Mouse (Mus musculus) ovary, postnatal 10 days (tissue): ENCODE measurements around the gene Fgf6.

Experiments used
- DNase-seq: peaks from one replicate; pipeline ENCODE4 v3.0.0; 2022; ENCODE audit warnings: low spot score

The Fgf6 gene

DNA sequence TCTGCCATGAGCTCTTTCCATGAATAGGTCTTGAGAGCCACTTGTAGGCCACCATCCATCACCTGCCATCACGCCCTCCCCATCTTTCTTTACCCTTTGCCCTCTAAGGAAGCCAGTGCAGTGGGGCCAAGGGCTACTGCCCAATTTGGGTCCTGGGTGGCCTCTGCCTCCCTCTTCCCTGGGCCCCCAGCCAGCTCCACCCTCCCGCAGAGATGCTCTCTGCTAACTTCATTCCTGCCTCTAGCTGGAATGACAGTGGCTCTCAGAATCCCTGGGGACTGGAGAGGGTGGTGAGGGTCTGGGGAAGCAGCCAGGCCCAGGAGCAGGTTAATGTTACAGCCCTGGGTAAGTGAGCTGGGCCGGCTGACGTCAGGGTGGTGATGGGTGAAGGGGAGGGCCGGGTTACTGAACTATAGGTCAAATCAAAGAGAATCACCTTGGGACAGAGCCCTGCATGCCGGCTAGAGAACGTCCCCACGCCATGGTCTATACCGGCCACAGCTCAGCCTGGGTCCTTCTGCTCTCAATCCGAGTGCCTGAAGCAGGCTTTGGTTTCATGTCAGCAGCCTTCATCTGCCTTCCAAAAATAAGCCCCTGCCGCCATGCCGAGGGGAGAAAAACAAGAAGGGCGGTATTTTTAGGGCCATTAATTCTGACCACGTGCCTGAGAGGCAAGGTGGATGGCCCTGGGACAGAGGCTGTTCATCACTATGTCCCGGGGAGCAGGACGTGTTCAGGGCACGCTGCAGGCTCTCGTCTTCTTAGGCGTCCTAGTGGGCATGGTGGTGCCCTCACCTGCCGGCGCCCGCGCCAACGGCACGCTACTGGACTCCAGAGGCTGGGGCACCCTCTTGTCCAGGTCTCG lies at the start of gene Fgf6:
Gene Fgf6, plus strand, starts transcription at position 681 of the 865 bp plus-strand sequence.
- DNase-seq, result no peak

DNA sequence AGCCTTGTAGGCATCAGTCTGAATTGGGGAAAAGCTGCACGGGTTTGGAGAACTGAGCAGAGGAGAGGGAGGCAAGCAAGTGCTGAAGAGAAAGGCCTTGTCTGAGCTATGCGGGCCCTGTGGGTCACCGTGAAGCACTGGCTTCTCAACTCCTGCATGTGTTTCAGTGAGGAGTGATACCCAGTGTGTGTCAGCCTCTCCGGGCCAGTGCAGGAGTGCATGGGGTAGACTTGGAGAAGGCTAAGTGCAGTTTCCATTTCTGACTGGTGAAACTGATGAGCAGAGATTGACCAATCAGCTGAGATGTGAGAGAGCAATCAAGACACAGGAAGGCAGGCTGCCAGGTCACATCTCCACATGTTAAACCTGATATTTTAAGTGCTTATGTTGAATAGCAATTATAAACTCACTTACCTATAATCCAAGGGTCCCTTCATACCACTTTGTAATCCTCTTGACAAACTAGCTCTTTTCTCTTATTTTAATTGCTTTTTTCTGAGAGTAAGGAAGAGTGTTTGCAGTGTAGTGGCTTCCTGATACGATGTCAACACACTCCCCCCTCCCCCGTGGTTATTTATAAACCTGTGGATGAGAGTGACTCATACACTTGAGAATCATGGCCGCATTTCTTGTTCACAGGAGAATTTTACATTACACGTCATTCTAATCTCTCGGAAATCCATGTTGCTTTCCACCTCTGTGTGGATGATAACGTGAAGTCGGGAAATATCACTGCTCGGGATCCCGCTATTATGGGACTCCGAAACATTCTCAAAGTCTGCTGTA lies 49.0 kb upstream of the Fgf6 start:
- no peak for DNase-seq

DNA sequence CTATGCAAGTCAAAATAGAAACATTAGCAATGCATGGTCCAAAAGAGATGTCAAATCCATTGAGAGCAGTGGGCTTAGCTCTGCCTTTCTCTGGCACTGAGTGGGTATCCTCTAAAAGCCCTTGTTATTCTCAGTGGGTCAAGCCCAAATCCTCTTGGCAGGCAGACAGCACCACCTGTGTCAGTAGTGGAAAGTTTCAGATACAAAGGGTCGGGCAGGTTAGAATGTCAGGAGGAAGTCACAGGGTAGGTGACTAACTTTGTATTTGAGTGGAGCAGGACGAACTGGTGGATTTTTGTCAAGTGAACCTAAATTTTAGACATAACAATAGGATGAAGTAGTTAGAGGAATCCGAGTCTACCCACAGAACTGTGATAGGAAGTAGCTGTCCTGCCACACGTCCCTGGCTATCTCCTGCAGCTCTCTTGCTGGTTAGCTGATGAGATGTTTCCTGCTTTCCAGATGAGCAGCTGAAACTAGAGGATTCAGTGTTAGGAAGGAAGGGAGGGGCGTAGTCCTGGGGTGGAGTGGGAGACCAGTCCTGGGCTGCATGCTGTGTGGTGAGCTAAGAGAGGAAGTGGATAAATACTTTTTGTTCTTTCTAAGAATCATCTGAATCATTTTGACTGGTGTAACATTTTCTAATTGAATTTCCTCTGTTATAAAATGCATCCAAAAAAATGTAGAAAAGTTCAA lies 33.7 kb upstream of the Fgf6 start:
- DNase-seq, result no peak

DNA sequence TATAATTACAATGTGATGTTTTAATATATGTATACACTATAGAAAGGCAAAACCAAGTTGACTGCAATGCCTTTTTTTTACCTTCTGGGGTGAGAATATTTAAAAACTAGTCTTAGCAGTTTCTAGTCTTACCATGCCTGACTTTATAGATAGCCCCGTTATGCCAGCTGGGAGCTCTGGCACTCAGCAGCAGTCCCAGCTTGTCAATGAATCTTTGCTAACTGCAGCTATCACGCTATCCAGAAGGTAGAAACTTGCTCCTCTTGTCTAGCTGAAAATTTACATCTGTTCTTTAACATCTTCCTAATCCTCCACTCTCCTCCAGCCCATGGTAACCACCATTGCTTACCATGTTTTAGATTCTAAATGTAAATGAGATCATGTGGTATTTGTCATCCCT lies 21.7 kb upstream of the Fgf6 start:
- no peak for DNase-seq

DNA sequence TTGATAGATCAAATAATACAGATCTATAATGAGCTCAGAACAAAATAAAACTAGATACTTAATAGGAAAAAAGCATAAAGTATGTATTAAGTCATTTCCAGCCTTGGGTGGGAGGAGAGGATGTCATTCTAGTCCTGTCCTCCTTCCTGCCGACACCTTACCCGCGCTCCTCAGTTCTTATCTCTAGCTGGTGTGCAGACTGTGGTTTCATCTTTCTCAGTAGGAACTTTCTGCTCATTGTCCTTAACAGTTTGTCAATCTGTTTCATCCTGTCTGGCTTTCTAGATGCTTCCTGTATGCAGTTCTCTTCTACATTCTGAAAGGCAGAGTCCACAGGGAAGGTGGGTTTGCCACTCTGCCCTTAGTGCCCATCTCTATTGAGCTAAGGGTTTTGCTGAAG lies 19.9 kb upstream of the Fgf6 start:
- DNase-seq, result no peak

DNA sequence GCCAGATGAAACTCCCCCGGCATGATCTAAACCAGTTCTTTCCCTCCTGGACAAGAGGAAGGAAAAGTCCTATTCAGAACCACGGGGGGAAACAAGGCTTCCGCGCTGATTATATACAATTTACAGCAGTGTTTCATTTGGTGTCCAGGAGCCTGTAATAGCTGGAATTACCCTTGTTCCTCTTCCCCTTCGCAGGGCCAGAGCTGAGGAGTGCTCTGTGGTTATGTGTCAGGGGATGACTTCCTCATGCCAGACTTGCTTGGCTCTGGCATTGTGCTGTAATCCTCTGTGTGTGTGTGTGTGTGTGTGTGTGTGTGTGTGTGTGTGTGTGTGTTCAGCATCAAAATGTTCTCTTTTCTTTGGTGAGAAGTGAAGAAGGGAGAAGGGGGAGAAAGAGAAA lies 19.0 kb upstream of the Fgf6 start:
- no peak for DNase-seq

DNA sequence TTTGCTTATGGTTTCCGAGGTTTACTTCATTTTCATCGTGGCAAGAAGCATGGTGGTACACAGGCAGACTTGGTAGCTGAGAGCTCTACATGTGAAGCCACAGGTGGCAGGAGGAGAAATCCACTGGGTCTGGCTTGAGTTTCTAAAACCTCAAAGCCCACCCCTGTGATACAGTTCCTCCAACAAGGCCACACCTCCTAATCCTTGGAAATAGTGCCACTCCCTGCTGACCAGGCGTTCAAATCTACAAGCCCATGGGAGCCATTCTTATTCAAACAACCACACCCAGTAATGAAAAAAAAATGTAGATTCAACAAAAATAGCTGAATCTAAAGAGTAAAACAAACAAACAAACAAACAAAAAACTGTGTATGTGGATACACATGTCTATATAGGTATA lies 9.7 kb upstream of the Fgf6 start:
- DNase-seq, result no peak

DNA sequence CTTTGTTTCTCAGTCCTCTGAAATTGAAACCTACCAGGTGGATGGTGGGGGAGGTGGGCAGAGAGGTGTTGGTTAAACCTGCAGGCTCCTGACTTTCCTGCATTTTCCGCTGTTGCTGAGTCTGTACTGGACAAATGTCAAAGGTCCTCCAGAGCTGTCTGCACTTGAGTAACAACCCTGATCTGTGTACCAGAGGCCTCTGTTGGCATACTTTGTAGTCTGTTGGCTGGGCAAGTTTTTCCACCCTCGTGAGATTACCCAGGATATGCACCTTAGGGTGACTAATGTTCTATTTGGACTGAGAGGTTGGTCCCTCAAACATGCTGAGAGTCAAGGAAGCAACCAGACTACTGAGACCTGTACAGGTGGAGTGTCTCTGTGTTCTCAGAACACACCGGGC lies 8.8 kb upstream of the Fgf6 start:
- no peak for DNase-seq

DNA sequence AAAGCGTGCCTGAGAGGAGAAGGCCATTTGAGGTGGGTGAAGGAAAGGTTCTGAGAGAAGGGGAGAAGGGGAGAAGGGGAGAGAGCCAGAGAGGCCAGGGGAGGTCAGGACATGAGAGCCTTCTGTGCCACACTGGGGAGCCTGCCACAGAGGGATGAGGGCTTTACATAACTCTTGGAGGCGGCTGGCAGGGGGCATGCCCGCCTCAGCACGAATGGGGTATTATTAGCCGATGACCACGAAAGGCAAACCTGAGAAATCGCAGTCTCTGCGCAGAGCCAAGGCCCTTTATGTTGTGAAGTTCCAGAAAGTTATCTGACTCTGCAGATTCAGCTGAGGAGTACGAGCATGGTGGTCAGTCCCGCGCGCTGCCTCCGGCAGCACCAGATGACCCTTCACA lies 5.4 kb upstream of the Fgf6 start:
- DNase-seq, result no peak

DNA sequence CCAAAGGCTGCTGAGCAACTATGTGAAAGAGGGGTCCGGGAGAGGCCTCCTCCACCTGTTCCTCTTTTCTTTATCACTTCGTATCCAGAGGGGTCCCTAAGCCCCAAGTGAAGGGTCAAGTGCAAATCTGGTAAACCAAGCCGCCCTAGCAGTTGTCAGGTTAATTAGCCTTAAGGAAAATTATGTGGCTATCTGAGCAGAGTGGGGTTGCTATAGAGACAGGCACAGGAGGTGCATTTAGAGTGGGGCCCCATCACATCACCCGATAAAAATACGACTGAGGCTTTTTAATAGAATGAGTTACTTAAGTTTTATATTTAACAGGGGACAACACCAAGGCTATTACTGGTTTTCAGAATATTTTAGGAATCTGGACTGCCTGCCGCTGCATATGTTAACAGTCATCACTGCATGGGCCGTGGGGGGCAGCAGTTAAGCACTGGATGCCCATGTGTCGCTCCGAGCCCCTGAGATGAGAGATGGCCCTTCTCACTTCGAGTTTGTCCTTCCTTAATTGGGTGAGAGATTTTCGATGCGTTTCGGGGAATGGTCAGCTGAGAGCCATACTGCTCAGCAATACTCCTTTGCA lies 3.3 kb upstream of the Fgf6 start:
- no peak for DNase-seq

DNA sequence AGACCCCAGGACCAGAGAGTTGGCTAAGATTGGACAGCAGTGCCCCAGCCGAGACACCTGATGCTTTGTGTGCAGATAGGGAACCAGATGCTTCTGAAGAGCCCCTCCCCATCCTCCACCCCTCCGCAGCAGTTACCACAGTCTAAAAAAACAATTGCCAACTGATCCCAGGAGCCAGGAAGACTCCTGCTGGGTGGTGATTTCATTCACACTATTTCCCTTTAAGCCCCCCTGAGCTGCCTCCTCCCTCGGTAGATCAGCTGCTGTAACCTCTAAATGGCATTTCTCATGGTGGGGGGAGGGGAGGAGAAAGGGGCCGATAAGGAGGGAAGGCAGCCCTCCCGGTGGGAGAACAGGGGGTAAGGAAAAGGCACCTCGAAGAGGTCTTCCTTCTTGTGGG lies 3.9 kb downstream of the Fgf6 start:
- no peak for DNase-seq

DNA sequence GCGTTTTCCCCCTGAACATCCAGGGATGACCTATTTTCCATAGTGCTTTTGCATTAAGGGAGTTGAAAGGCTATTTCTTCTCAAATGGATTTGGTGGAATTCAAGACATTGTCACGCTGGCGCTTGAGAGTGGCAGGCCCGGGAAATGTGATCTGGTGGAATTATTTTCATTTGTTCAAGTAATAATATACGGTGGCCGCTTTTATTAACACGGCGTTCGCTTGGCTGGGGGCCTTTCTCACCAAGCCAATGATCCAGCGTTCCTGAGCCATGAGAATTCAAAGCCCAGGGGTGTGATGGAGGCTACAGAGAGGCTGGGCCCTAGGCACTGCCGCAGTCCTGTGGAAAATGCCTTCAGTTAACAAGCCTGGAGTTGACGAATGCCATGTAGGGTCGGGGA lies 5.0 kb downstream of the Fgf6 start:
- DNase-seq, result no peak

DNA sequence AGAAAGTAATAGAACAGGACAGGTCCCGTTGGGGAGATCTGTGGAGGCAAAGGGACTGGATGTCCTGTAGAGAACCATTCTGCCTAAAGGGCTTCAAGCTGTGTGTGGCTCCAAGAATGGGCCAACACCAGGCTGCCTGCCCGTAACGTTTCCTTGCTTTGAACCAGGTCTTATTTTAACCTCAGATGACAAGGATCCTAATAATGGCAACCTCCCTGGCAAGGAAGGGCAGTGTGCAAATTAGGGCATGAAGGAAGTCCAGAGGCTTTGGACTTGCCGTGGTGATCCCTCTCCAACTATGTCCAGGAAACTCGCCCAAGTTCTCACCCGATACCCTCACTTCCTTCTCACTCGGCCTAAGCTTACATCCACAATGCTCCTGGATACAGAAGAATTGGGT lies 9.4 kb downstream of the Fgf6 start:
- DNase-seq, result no peak

DNA sequence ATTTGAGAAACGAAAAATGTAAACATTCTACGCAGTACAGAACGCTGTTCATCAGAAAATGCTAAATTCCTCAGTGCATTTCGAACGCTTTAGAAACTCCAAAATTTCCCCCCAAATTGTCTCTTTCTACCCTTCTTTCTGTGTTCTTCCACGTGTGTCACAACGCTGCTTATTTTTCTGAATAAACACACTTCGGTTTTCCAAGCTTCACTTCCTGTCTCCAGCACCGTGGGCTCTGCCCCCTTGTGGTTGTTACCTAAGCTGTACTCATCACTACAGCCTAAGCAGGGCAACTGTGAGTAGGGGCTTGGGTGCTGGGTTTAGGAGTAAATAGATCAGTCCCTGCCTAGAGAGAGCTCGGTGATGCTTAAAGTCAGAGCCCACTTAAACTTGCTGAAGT lies 19.4 kb downstream of the Fgf6 start:
- no peak for DNase-seq

DNA sequence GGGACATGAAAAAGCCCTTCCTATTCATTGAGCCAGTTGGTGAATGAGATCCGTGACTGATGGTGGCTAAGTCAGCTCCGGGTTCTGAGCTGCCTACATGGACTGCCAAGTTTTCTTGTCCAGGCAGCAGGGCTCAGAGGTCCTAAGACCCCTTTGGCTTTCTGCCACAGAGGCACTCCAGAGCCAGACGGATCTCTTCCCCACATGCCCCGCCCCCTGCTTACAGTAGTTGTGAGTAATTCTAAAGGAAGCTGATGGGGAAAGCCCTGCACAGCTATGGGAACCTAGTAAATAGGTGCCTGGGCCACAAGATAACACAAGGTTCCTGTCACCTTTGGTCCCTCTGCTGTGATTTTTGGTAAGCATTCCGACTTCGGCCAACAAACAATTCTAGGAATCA lies 29.5 kb downstream of the Fgf6 start:
- DNase-seq, result no peak

DNA sequence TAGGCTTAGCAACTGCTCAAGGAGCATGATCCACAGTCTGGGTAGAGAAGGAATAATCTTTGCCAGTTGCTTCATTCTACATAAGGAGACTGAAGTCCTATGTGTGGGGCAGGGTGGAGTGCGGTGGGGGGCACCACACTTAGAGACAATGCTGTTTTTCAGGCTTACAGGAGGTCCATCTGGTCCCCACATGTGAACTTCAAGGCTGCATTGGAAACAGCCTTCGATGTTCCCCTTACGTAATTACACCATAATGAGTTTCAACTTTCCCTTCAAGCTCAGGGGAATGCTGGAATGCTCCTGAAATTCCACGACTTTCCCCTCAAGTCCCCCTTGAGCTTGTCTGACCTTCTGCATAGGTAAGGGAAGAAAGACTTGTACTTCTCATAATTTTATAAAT lies 35.5 kb downstream of the Fgf6 start:
- no peak for DNase-seq

DNA sequence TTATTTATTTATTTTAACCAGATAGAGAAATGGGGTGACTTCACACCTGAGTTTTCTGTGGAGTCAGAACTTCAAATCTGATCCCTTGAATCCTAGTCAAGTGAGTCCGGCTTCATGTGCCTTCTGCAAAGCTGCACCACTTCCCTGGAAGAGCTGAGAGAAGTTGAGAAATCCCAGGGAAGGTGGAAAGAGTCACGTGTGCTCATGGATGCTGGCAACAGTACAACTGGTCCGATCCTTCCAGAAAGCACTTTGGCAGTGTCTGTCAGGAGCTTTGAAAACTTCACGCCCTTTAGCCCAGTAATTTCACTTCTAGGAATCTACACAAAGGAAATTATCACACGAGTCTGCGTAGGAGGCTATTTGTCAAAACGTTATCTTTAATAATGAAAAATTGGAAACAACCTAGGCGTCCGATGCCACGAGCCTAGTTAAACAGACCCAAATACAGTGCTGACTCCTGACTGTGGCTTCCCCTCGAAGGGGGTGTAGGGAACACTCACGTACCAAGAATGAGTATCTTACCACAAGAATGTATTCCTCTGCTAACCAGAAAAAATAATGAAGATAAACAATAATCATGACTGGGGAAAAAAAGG lies 41.7 kb downstream of the Fgf6 start:
- no peak for DNase-seq

DNA sequence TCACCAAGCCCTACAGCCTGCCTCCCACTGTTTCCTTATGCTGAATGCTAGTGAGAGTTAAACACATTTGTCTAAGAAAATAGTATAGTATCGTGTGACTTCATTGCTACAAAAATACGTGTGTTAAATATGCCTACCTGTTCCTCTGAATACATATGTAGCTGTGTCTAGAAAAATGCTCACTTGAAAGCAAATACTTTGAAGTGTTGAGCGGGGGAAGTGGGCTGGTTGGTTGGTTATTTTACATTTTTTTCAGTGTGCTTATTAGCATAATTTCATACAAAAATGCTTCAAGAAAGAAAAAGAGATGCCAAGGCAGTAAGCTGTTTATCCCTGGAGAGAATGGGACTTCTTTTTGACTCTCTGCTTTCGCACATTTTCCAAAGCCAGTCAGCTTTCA lies 44.6 kb downstream of the Fgf6 start:
- DNase-seq, result no peak

DNA sequence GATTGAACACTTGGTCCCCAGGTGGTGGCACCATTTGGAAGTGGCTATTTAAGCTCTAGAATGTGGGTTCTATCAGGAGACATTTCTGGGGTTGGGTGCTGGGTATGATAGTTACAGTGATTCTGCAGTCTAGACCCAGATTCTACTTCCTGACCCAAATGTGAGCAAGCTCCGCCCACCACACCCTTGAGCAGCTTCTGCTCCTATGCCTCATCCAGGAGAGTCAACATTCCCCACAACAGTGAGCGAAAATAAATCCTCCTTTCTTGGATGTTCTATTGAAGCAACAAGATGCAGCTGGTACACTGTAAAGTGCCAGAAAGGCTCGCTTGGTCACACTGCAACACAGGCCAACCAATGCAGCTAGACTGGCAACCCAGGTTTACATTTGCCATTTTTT lies 48.5 kb downstream of the Fgf6 start:
- no peak for DNase-seq

DNA sequence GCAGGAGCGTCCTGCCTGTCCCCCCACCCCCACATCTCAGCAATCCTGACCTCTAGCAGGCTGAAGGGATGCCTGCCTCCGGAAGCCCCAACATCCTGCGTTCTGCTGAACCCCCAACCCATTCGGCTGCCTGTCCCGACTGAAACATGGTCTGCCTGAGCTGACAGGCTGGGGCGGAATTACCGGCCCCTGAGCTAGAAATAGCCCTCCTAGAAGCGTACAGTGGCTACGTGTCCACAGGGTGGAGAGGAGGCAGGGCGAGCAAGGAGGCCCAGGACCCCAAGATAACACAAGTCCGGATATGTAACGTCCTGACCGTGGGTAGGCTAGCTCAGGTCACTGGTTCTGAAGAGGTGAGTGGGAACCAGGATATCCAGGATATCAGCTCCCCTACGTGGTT lies 49.4 kb downstream of the Fgf6 start:
- no peak for DNase-seq

DNA sequence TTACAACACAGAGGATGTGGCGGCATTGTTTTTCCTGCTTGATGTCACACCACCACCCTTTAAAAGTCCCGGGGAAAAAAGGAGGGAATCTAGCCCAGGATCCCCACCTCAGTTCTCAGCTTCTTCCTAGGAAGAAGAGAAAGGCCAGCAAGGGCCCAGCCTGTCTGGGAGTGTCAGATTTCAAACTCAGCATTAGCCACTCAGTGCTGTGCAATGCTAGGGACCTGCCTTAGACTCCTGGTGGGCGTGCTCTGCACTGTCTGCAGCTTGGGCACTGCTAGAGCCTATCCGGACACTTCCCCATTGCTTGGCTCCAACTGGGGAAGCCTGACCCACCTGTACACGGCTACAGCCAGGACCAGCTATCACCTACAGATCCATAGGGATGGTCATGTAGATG lies 57.4 kb downstream of the Fgf6 start, which contains the start of gene Fgf23:
Gene Fgf23, plus strand, starts transcription at position 86 of the 400 bp plus-strand sequence.
- no peak for DNase-seq
